Mouse (Mus musculus) c-Kit-negative CD71-positive TER-119-positive erythroid progenitor cells, embryonic 14.5 days (primary cell): ENCODE results near the gene Gm9918.
"Not testable (repeated sequence)": the region's sequence is repeated elsewhere in the genome, so short reads cannot be mapped to it uniquely, and the experiment has no call there.

Experiments used
- DNase-seq: peaks from one replicate; pipeline ENCODE4 v3.0.0-alpha.2; 2013; ENCODE audit warnings: low read depth, low spot score

Gm9918 gene

DNA sequence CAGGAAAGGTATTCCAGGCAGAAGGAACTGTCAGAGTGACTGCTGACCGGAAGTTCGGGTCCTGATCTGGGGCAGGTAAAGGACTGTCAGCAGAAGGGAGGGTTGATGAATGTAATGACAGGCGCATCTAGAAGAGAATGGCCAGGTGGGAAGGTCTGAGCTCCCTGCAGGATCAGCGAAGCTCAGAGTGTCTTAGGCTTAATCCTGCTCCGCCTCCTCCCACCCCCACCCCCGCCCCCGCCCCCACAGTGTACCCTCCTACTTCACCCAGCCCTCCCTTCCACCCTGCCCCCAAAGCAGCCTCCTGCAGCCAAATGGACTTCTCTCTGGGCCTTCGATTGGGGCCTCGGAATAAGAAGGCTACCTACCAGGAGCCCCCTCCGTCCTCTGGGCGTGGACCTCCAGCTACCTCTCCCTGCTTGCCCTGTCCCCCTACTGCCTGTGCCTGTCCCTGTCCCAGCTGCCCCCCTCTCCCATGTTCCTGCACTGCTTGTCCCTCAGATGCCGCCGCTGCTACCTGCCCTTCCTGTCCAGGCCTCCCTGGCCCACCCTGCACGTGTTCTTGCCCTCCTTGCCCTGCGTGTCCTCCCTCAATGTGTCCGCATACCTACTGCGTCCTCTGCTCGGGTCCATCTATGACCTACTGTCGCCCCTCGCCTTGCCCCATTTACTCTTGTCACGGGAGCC lies at the start of gene Gm9918:
Gene Gm9918, plus strand, starts transcription at position 290 of the 687 bp plus-strand sequence.
- DNase-seq: no peak

DNA sequence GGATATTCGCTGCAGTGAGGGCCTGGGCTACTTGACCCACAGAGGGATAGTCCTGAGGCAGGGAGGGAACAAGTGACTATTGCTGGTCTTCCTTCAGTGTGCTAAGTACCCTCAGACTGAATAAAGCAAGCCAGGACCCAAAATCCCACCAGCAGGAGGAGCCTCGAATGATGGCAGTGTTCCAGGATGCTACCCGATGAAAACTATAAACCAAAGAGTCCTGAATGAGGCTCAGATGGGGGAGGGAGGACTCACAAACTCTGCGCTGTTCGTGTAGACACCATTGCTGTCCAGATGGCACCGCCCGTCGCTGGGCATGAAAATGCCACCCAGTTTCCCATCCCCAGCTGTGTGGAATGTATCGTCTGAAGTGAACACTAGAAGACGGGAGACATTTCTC lies 48.0 kb upstream of the Gm9918 start:
- no peak for DNase-seq

DNA sequence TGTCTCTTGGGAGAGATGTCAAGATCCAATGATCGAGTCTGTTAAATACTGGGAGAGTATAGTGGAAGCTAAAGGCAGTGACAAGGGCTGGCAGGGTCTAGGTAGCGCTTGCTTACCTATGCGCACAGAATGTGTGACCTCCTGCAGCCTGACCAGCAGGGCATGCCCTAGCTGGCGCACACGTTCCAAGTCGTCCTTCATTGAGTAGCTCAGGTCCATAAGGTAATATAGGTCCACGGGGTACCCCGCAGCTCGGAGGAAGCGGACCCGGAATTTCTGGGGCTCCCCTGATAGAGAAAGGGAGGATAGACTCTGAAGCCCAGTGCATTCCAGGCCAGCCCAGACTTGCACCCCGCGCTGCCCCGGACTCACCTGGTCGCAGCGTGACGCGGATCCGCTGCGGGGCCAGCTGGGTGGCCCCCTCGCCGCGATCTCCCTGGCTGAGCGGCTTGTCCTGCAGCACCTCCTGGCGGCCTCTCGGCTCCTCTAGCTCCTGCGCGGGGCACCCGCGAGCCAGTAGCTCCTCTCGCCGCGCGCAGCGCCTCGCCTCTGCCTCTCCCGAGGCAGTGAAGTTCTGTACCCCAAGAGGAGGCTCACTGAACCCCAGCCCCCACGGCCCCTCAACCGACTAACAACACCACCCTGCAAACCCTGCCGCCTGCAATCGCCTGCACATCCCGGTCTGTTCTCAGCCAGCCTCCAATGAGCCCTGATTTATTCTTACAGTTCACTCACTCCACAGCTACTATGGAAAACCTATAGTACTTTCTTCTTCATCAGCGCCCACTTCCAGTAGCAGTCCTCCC lies 46.0 kb upstream of the Gm9918 start:
- DNase-seq: no peak

DNA sequence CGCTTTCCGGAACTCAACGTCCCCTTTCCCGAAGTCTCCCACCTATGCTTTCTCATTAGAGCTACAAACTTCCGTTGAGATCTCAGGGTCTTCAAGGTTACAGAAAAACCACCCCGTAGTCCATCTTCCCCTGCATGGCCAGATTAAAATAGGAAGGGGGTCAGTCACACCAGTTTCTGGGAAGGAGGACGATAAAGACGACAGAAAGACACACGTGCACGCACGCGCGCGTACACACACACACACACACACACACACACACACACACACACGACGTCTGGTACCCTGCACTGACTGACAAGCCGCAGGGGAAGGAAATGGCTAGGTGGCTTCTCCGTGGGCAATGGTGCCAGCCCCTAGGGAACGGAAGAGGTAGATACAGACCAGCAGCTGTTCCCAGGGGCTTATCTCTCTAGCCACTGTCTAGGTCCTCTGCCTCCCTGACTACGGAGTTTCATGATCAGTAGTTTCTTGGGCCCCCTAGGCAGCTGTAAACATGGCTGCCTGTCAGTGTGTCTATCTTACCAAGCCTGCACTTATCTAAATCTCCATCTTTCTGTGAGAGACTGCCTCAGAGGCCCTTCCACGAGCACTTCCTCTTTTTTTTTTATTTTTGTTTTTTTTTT lies 45.3 kb upstream of the Gm9918 start:
- DNase-seq: no peak

DNA sequence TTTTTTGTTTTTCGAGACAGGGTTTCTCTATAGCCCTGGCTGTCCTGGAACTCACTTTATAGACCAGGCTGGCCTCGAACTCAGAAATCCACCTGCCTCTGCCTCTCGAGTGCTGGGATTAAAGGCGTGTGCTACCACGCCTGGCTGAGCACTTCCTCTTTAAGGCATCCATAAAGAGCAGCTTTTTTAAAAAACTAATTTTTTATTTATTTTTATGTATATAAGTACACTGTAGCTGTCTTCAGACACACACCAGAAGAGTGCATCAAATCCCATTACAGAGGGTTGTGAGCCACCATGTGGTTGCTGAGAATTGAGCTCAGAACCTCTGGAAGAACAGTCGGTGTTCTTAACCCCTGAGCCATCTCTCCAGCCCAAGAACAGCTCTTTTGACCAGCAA lies 44.7 kb upstream of the Gm9918 start:
- not testable (repeated sequence) for DNase-seq

DNA sequence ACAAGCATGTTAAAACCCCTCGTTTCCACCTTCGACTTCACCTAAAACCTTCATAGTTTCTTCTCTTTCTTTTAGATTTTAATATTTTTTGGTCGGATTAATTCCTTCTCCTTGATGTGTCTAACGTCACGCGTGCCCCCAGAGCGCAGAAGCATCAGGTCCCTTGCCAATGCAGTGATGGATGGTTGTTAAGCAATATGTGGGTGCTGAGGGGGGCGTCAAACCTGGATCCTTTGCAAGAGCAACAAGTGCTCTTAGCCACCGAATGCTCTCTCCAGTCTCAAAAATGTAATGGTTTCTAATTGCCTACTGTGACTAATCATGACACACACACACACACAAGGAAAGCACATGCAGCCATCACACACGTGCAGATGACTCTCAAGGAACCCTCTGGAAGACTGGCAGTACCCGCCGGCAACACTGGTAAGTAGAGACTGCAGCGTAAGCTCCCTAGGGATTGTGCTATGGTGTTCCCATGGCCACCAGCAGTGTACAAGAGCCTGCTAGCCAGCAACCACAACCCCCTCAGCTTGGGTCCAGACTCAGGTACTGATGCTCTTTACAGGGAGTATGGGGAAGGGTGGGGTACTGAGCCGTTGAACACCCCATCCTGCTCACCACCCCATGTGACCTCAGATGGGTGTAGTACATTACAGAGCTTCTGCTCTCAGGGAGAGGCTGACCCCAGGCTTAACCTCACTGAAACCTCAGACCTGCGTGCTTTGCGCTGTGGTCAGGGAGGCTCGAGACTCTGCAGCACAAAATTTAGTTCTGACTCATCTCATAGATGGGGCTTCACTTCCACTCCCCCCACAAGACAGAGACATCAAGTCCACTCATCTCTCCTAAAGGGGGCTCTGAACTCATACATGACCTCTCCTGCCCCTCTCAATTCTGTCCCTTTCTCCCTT lies 39.7 kb upstream of the Gm9918 start:
- DNase-seq: no peak

DNA sequence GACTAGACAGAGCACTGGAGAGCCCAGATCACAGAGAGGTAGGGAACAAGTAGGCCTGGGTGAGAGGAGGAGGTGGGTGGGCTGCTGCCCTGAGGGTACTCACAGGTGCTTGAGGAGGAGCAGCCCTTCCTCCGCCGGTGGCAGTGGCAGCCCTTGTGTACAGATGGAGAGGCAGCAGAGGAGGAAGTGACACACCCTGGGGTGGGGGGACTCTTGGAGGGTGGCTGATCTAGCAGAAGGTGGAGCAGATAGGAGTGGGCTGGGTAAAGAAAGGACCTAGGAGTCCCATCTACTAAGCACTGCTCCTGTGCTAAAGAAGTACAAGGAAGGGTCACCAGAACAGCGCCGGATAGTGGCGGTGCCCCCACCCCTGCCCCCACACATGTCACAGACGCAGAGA lies 38.6 kb upstream of the Gm9918 start, which contains the start of gene Itgb7:
Gene Itgb7, minus strand, starts transcription at position 197 of the 400 bp plus-strand sequence.
- no peak for DNase-seq

DNA sequence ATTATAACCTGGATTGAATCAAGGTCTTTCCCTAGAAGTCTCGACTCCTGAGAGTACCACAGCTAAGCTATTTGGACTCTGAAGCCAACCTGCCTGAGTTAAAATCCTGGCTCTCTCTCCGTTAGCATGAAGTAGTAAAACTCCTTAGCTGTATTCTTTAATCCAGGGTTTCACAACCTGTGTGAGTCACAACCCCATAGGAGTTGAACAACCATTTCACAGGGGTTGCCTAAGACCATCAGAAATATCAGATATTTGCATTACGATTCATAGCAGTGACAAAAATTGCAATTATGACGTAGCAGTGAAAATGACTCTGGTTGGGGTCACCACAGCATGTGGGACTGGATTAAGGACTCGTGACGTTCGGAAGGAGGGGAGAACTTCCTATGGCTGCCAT lies 37.6 kb upstream of the Gm9918 start:
- DNase-seq: no peak

DNA sequence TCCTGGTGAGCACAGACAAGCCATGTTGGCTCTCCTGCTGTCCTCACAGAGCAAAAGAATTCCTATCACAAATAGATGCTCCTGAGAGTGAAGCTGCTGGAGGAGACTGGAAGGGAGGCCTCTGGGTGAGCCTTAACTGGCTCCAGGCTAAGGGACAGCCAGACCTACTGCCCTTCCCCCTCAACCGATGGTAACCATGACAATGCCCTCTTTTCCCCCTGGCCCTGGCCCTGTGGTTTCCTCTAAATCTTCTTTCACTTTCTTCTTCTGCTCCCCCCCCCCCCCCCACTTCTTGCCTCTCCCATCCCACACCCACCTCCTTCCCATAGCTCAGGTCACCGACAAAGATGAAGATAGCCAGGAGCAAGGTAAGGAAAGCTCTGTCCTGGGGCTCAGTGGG lies 36.5 kb upstream of the Gm9918 start:
- no peak for DNase-seq

DNA sequence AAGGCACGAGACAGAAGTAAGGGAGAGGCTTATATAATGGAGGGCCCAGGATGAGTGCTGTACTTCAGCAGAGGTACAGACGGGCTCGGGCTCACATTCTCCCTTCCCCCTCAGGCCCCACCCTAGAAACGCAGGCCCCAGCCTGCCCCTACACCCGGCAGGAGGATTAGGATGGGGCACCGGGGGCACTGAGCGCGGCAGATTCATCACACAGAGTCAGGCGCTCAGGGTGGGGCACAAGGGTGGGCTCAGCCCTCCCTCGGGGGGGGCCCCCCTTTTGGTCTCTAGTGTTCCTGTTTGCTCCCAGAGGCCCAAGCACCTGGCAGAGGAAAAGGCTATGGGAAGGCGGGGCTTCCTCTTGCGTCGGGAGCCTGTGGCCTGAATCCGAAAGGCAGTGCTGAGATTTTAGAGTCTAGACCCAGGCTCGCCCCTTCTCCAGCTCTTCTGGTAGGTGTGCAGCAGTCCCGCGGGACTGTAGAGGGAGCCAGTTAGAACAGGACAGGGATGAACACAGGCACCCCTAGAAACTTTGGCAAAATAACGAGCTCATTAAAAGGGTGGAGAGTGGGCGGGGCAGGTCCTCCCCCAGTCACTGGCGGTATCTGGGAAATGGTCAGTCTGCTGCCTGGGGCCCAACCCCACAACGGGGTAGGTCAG lies 34.9 kb upstream of the Gm9918 start:
- DNase-seq: no peak

DNA sequence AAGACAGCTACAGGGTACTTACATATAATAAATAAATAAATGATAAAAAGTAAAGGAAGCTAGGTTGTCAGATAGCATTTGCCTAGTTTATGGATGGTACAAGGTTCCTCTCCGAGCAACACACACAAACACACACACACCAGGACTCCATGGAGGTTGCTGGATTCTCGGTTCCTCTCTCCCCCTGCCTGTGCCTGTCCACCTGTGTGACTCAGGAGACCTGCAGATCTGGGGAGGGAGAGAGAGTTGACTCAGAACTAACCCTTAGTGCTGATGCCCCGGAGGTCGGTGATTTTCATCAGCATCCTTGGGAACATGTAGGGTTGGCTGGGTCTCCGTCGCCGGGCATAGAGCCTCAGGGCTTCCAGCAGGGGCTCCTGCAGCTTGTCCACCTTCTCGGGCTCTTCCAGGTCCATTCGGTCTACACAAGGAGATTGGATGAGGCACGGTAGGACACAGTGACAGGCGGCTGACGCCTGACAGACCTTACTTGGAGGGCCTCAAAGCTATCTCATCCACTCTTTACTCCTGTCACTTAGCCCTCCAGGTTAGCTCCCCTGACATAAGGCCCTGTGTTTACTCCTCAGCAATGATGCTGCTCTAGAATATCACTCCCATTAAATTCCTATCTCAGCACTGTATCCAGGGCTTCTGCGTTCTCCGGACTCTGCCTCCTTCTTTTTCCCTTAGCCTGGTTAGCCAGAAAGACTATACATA lies 31.7 kb upstream of the Gm9918 start:
- no peak for DNase-seq

DNA sequence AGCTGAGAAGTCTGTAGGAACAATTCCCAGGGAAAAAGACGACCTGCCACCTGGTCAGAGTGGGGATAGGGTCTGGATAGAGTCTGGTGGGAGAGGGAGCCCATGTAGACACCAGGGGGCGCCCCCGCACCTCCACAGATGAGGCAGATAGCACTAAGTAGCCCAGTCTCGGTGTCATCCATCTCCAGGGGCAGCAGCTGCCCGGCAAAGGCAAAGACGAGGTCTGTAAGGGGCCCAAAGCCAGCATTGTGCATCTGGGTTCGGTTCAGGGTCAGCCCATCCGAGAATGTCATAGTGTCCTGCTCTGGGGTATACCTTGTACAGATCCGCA lies 31.1 kb upstream of the Gm9918 start:
- DNase-seq: peak; percentile 12

DNA sequence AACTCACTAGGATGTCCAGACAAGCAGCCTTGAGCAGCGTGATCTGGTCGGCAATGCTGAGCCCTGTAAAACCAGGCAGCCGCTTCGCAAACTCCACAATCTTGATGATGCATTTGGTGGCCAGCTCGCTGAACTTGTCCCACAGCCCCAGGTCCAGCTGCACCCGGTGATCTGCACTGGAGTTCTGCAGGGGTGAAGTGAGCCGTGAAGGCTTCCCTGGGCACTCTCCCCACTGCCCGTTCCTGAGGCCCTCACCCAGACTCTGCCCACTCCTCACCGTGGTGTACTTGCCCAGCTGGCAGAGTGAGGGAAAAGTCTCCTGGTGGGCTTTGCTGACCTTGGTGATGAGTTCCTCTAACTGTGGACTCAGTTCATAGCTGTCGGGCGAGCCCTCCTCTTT lies 30.5 kb upstream of the Gm9918 start:
- no peak for DNase-seq

DNA sequence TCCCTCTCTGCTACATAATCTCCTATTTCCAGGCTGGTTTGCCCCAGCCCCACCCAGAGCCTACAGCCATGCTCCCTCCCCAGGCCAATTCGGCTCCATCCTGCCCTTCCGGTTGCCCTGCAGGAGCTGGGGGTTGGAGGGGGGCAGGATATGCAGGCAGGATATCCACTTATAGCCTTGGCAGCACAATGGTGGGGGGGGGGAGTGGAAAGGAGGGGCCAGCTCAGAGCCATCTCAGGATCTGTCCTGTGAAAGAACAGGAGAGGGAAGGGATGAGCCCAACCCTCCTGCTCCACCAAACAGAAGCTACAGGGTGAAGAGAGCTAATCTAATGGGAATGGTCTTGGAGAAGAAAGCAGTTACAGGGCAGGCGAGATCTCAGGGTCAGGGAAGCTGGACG lies 29.8 kb upstream of the Gm9918 start:
- DNase-seq: no peak

DNA sequence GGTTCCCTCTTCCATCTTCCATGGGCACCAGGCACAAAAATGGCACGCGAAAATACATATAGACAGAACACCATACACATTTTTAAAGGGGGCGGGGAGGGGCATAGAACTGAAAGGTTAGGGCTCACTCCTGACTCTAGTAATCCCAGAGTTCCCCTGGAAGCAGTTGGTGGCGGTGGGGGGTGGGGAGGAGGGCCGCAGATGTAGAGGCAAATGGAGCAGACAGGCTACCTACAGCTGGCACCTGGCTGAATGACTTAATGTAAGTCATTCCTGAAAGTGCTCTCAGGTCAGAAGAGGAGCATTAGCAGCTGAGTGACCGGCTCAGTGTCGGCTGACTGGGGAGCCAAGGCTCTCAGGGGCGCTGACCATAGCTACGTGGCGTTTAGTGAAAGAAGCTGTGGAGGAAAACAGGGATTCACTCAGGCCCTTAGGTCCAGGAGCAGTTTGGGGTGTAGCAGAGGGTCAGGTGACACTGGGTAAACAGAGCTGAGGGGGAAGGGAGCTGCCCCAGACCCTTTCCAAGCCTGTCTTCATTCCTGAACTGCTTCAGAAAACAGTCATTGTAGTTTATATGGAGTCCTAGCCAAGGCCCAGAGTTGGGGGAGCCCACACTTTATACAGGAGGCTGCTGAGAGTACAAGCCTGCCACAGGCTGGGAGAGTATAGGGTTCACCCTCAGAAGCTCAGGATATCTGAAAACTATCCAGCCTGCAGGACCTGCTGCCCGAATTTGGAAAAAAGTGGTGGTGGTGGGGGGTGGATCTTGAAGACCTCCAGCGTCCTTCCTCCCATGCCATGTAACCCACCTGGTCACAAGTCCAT lies 27.7 kb upstream of the Gm9918 start:
- DNase-seq: no peak

DNA sequence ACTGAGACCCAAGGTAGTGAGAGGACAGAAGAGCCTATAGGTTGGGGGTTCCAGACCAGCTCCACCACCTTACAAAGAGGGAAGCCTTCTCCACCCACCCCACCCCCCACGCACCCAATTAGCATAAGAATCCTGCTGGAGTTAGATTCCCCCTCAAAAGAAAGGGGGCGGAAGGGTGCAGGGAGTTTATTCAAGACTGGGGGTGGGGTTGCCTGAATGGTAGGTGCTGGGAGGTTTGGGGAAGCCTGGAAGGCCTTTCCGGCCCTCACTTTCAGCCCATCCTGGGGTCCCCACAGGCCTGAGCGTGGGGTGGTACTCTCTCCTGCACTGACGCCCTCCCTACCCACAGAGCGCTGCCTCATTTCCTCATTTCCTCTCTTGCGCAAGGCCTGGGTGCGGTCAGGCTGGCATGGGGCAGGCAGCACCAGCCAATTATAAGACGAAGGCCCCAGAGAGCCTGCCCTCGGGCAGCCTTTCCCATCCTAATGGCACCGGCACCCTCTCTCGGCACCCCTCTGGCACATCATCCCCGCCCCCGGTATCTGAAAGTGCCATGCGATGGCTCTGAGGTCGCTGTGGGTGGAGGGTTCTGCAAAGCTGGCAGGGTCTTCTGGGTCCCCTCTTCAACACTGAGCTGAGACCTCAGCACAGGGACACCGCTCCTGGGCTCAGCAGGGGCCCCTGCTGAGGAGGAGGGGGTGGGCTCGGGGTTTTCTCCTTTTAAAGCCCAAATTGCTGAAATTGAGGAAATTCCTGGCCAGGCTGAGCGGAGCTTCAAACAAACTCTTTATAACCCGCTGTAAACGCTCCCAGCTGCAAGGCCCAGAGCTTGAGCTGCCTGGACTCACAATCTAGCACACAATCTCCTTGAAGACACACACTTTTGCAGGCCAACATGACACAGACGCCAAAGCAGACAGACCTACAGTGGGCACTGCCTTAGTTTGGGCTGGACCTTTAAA lies 26.9 kb upstream of the Gm9918 start:
- DNase-seq: no peak

DNA sequence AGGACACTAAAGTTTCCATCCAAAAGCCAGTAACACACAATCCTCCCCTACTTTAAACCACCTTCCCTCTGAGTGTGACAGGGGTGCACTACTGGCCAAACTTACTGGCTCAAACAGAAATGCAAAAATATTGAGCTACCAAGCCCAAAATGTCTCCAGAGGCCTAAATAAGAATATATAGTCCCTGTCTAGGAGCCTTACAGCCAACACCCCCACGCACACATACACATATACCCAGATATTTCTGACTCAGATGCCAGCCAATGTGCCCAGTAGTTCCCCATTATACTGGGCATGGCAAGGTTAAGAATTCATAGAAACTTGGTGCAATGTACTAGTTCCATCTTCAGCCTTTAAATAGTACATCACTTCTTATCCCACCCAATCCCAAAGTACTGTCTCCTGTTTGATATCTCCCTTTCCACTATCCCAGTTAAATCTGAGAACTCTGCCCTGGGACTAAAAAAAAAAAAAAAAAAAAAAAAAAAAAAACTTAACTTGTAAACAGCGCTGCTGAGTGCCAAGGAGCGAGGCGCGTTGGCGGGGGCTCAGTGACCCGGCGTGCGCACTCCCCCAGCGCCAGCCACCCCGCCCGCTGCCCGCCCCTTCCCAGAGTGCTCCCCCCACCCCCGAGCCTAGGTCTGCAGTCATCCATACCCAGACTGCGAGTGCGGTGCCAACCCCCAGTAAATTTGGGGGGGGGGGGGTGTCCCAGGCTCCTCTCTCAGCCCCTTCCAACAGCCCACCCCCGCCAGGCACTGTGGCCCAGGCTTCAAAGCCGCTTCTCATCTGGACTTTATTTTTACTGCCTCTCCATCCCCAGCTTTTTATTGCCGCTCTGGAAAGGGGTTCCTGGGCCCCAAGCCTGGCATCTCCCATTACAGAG lies 25.8 kb upstream of the Gm9918 start:
- no peak for DNase-seq
